Mouse (Mus musculus): ENCODE measurements around the gene Atp8b5. TPM values are rescaled to one million over a fixed set of nuclear protein-coding genes. Genes with fewer than 3 reads are reported as not detected.
A peak's percentile ranks its signal among the peaks of the same experiment; 100 is the strongest.

Gene Atp8b5
- total RNA-seq, 2 experiments from 2014 or later = 0.29 to 0.31 TPM

- H3K4me3 ChIP-seq = no peak overlapping the region
- H3K27ac ChIP-seq = peak overlapping the region; percentile 82
- no peak for TF ChIP-seq CTCF (conservative IDR thresholded peaks at IDR 0.05)
- no peak for DNase-seq (ENCODE audit: low spot score in 2 of 2)
These were observed 128.2 kb downstream of the Atp8b5 start for GRCm38 (mm10) chr4:43395147-43395546.

DNA sequence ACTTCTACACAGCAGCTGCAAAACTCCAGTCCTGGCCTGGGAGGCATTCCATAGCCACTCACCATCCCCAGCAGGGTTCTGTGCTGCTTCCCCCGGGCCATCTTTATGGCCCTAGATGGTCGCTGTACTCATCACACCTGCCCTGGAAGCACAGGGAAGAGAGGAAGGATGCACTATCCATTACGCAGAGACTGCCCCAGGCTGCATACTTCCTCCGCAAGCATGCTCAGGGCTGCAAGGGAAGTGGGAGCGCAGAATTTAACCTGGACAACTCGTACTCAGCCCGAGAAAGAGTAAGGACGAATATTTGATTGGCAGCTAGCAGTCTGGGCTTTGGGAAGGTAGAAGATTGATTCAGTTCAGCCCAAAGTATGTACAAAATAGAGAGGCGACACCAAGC lies 128.9 kb downstream of the Atp8b5 start:
- no peak for TF ChIP-seq CTCF (conservative IDR thresholded peaks at IDR 0.05)
- no peak for DNase-seq (ENCODE audit: low spot score in 2 of 2)
- Histone ChIP-seq H3K4me3 (no peak overlapping the region), H3K27ac (peak overlapping the region; percentile 82; the same call in 1 of the 2 replicates)

GRCm38 (mm10) chr4:43396381-43396780 lies 129.4 kb downstream of the Atp8b5 start:
- no peak for DNase-seq (ENCODE audit: low spot score in 2 of 2)
- Histone ChIP-seq H3K4me3 (no peak overlapping the region), H3K27ac (no peak overlapping the region)
- no peak for TF ChIP-seq CTCF (conservative IDR thresholded peaks at IDR 0.05)

GRCm38 (mm10) chr4:43398014-43398413 lies 131.1 kb downstream of the Atp8b5 start:
- no peak for DNase-seq (ENCODE audit: low spot score in 2 of 2)
- Histone ChIP-seq H3K27ac (peak overlapping the region; percentile 83), H3K4me3 (no peak overlapping the region)
- no peak for TF ChIP-seq CTCF (conservative IDR thresholded peaks at IDR 0.05)

DNA sequence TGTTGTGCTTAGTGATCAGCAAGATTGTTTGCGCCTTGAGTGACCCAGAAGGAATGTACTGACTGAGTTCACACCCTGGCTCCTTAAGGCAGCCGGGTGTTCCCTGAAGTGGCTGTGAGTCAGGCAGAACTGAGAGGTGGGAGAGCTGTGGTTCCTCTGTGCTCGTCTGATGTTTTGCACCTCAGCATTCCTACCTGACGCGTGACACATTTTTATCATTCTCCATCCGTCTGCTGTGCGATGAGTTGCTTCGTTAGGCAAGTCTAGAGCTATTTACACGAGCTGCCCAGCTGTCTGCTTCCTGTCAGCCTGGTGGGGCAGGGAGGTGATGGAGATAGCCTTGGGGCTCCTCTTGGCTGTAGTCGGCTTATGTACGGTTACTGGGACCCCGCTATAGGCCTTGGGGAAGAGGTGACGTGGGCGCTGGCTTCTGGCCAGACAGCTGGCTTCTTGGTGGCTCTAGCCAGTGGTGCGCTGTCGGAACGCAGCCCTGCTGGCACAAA lies 131.9 kb downstream of the Atp8b5 start:
- no peak; the same call in 1 of the 2 replicates for TF ChIP-seq CTCF (conservative IDR thresholded peaks at IDR 0.05)
- peak in 1 of 2 experiments; percentile 35 for DNase-seq (ENCODE audit: low spot score in 2 of 2)
- Histone ChIP-seq H3K27ac (peak overlapping the region; percentile 83), H3K4me3 (no peak overlapping the region; the same call in 1 of the 2 replicates)

DNA sequence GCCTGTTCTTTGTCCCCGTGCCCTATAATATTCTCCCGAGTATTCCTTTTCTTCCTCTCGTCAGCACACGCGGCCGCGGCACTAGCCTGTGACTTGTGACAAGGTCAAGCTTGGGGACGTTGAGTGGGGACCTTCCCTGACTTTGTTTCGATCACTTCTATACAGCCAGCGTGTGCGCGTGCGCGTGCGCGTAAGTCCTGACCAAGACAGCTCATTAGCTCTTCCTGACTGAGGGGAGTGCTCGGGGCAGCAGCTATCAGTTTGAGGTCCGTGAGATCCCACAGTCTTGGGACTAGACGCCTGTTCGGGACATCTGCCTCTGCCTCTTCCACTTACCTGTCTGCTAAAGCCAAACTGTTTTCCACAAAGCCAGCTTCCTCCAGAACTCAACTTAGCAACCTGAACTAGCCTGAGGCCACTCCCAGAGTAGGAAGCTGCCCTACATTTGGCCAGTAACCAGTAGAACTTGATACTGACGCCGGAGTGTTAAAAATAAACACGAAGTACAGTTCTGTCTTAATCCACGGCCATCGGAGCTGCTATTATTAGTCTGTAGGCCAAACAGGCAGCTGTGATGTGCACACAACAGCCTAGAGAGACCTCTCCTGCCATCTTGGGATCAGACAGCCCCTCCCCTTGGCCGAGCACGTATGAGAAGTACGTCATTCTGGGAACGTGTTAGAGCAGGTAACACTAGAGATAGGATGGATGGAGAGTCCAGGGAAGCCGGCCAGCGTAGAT lies 132.6 kb downstream of the Atp8b5 start:
- Histone ChIP-seq H3K4me3 (no peak overlapping the region), H3K27ac (peak overlapping the region; percentile 83)
- DNase-seq (ENCODE audit: low spot score in 2 of 2) = no peak
- no peak for TF ChIP-seq CTCF (conservative IDR thresholded peaks at IDR 0.05)

GRCm38 (mm10) chr4:43400976-43401375 lies 134.0 kb downstream of the Atp8b5 start:
- TF ChIP-seq CTCF (conservative IDR thresholded peaks at IDR 0.05) = no peak
- DNase-seq (ENCODE audit: low spot score in 2 of 2) = no peak
- no peak overlapping the region for H3K4me3 ChIP-seq
- peak overlapping the region; percentile 20; the same call in 1 of the 2 replicates for H3K27ac ChIP-seq

- DNase-seq (ENCODE audit: low spot score in 2 of 2) = no peak
- H3K4me3 ChIP-seq = no peak overlapping the region
- TF ChIP-seq CTCF (conservative IDR thresholded peaks at IDR 0.05) = no peak
- peak overlapping the region; percentile 68; the same call in 1 of the 2 replicates for H3K27ac ChIP-seq
These were observed 134.5 kb downstream of the Atp8b5 start for GRCm38 (mm10) chr4:43401486-43401885.

- Histone ChIP-seq H3K4me3 (no peak overlapping the region), H3K27ac (peak overlapping the region; percentile 68; the same call in 1 of the 2 replicates)
- no peak for TF ChIP-seq CTCF (conservative IDR thresholded peaks at IDR 0.05)
- DNase-seq (ENCODE audit: low spot score in 2 of 2) = no peak
These were observed 135.3 kb downstream of the Atp8b5 start for GRCm38 (mm10) chr4:43402212-43402611.

DNA sequence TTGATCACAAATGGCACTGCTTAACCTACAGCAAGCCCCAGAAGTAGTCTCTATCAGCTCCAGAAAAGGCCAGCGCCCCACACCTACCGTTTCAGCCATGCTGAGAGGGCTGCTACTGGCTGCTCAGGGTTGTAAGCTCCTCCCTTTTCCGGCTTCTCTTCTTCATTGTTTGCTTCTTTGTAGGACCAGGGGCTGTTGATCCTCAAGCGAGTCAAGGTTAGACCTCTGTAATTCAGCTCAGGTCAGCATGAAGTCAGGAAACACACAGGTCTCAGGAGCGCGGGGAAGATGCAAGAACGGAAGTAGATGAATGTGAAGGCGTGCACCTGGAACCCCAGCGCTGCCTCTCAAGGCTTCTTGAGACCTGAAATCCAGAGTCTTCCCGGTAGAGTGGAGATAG lies 137.7 kb downstream of the Atp8b5 start:
- no peak for TF ChIP-seq CTCF (conservative IDR thresholded peaks at IDR 0.05)
- H3K4me3 ChIP-seq = no peak overlapping the region
- H3K27ac ChIP-seq = peak overlapping the region; percentile 93; the same call in 1 of the 2 replicates
- no peak for DNase-seq (ENCODE audit: low spot score in 2 of 2)

DNA sequence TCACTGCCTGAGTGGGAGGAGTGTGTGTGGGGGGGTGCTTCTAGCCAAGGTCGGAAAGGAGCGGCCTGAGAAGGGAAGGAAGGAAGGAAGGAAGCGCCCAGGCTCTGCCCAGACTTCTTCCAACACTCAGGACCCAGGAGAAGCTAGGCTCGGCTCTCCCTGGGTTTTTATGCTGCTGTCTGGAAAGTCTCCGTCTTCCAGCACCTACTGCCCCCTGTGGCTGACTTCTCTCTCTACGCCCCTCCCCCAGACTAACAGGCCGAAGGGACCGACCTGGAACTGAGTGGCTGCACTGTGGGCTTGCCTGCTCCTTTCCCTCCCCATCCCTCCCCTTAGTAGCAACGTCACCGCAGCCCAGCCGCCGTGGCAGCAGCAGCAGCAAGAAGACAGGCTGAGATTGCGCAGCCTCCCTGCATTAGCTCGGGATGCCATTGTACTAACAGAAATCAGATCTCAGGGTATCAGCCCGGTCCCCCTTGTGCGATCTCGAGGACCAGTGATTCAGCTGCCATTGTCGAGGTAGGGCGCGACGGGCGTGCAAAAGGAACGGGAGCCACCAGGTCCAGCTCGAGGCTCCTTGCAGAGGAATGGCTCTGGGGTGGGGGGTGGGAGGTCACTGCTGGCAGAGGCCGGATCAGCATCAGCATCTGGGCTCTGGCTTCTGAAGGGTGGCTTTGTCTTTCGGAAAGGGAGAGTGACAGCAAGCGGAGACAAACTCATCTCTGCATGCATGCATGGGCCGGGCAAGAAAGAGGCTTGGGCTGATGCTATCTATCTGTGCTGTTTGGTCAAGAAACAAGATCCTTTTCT lies 139.4 kb downstream of the Atp8b5 start:
- peak; percentile 76 to 80 for DNase-seq (ENCODE audit: low spot score in 2 of 2)
- Histone ChIP-seq H3K4me3 (peak overlapping the region; percentile 66), H3K27ac (peak overlapping the region; percentile 93)
- TF ChIP-seq CTCF (conservative IDR thresholded peaks at IDR 0.05) = peak; percentile 72

DNA sequence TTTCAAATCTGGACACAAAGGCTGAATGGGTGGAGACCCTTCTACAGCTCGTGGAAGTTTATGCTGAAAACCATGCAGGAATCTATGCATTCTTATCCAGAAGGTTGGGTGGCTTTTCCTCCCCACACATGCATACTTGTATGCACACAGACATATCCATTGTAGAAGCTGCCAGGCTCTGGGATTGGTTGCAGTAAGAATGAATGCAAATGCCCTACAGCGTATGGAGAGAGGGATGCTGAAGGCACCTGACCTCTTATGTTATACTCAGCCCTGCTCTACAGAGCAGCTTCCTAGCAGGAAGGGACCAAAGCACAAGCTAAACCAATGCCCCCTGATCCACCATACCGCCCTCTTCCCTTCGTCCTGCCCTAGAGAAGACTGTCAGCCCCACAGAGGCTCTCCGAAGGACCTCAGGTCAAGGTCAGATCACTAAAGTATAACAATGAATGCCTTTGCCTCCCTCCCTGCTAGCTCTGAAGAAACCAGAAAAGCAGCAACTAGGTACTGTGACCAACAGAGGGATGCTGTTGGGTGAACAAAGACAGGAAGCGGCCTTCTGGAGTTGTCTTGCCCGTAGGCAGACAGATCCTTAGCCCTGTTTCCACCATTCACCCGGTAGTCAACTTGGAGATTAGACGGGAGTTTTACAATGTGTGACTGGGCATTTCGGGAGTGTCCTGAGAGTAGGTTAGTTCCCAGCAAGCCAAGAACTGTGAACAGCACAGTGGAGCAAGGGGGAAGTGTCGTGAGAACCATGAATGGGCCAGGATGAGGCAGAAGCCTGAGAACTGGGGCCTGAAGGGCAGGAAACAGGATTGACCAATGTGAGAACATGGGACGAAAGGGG lies 140.3 kb downstream of the Atp8b5 start:
- DNase-seq (ENCODE audit: low spot score in 2 of 2) = no peak
- Histone ChIP-seq H3K4me3 (peak overlapping the region; percentile 66), H3K27ac (peak overlapping the region; percentile 93)
- no peak; the same call in 1 of the 2 replicates for TF ChIP-seq CTCF (conservative IDR thresholded peaks at IDR 0.05)
